In genomic region chr14:78676457-78676856, GRCm38 (mm10) we compare ENCODE assay signal across 13 mouse cellular contexts. TPM values are rescaled to one million over a fixed set of nuclear protein-coding genes. Genes with fewer than 3 reads are reported as not detected.
A peak's percentile ranks its signal among the peaks of the same experiment; 100 is the strongest.
DNase-seq lines count a peak whose midpoint lies in the region; ATAC-seq lines count a peak whose summit lies in the region.
"Had no signal": no experiment of that assay in that cellular context is flagged by ENCODE, and none has a peak within 500 bp of the region (broad histone marks: within the 10 kb centered on the region; RNA-seq: fewer than 3 reads in every experiment).

No protein-coding gene starts in this region.

- no peaks in the 10 kb centered on the region for H3K27me3 ChIP-seq in hindbrain, embryonic 13.5 days
- H3K27me3 ChIP-seq in hindbrain, embryonic 14.5 days (ENCODE audit: control insufficient read depth, insufficient read depth, low read length) = no peaks in the 10 kb centered on the region
- H3K27me3 ChIP-seq: heart, embryonic 12.5 days; limb, embryonic 12.5 days; midbrain, embryonic 12.5 days; stomach, embryonic 15.5 days had no signal

- DNase-seq in cerebellum, postnatal 14 days = peak; percentile 39 to 52
- no peak for DNase-seq in cerebellum, adult 11 months
- DNase-seq in hindbrain, embryonic 14.5 days (ENCODE audit: low spot score) = no peak
- DNase-seq in lung, postnatal 36 days = peak; percentile 31
- no peak for DNase-seq in lung, postnatal 10 days
- peak; percentile 21 for DNase-seq in skeletal muscle tissue, adult 2 months (ENCODE audit: low read depth, low spot score)
- no peak for DNase-seq in MN1 (ENCODE audit: low spot score)

- no peaks in the 10 kb centered on the region for H3K9me3 ChIP-seq in hindbrain, embryonic 13.5 days
- no peaks in the 10 kb centered on the region for H3K9me3 ChIP-seq in hindbrain, embryonic 14.5 days (ENCODE audit: control insufficient read depth, low read length)
- H3K9me3 ChIP-seq: heart, embryonic 12.5 days; limb, embryonic 12.5 days; midbrain, embryonic 12.5 days; stomach, embryonic 15.5 days had no signal

- H3K4me2 ChIP-seq in hindbrain, embryonic 13.5 days = no peak overlapping the region
- H3K4me2 ChIP-seq in hindbrain, embryonic 14.5 days (replicated peaks) = no peak overlapping the region
- H3K4me2 ChIP-seq: heart, embryonic 12.5 days; limb, embryonic 12.5 days; midbrain, embryonic 12.5 days; stomach, embryonic 15.5 days had no signal

- no peaks in the 10 kb centered on the region for H3K36me3 ChIP-seq in hindbrain, embryonic 13.5 days
- no peaks in the 10 kb centered on the region for H3K36me3 ChIP-seq in hindbrain, embryonic 14.5 days (replicated peaks; ENCODE audit: control insufficient read depth, insufficient read depth)
- H3K36me3 ChIP-seq: heart, embryonic 12.5 days; limb, embryonic 12.5 days; midbrain, embryonic 12.5 days; stomach, embryonic 15.5 days had no signal

- H3K27ac ChIP-seq in hindbrain, embryonic 13.5 days = no peak overlapping the region
- no peak overlapping the region for H3K27ac ChIP-seq in hindbrain, embryonic 14.5 days
- H3K27ac ChIP-seq: limb, embryonic 12.5 days; midbrain, embryonic 12.5 days; stomach, embryonic 15.5 days had no signal

- WGBS in hindbrain, embryonic 13.5 days = 75% methylated on average over 6 of the region's 6 CpGs
- 63% methylated on average over 6 of the region's 6 CpGs for WGBS in hindbrain, embryonic 14.5 days

- 0 out of 2 replicates have a peak, but pooled peaks have one; percentile 44 for ATAC-seq in hindbrain, embryonic 13.5 days (ENCODE audit: low FRiP score)
- no peak for ATAC-seq in hindbrain, embryonic 14.5 days (ENCODE audit: low FRiP score)
- ATAC-seq: activated CD4-positive, CD25-positive, alpha-beta regulatory T cell, adult 4 months had no signal

- no peak overlapping the region for H3K4me3 ChIP-seq in hindbrain, embryonic 13.5 days
- H3K4me3 ChIP-seq in hindbrain, embryonic 14.5 days (replicated peaks; ENCODE audit: low read length) = no peak overlapping the region
- H3K4me3 ChIP-seq: heart, embryonic 12.5 days; limb, embryonic 12.5 days; midbrain, embryonic 12.5 days; stomach, embryonic 15.5 days had no signal

- no peak overlapping the region for H3K9ac ChIP-seq in hindbrain, embryonic 13.5 days
- H3K9ac ChIP-seq in hindbrain, embryonic 14.5 days = no peak overlapping the region
- H3K9ac ChIP-seq: heart, embryonic 12.5 days; limb, embryonic 12.5 days; midbrain, embryonic 12.5 days; stomach, embryonic 15.5 days had no signal

- H3K4me1 ChIP-seq in hindbrain, embryonic 13.5 days (replicated peaks) = peaks cover 18% of the 10 kb centered on the region
- H3K4me1 ChIP-seq in hindbrain, embryonic 14.5 days (replicated peaks; ENCODE audit: control insufficient read depth, insufficient read depth, low read length) = peaks cover 7% of the 10 kb centered on the region; the same call in 1 of the 2 replicates

RNA-seq across cellular contexts. Expression of gene Dgkh, which starts 56.1 kb away (rescaled TPM):
- 2.3 and 2.9 TPM in 2 replicates for polyA plus RNA-seq in hindbrain, embryonic 13.5 days (2015; fragmentation: Nextera tagmentation; extraction: Ambion mirVana)
- polyA plus RNA-seq in hindbrain, embryonic 14.5 days (2014; fragmentation: Nextera tagmentation; extraction: Ambion mirVana) = 4.0 and 4.1 TPM in 2 replicates

Comparison
In these comparisons a context has a peak if more than half of its experiments do, and no peak if none do; other contexts are left out.
1. DNase-seq: peak in cerebellum, postnatal 14 days (2 of 2), lung, postnatal 36 days (single experiment) and skeletal muscle tissue, adult 2 months (single experiment); none in cerebellum, adult 11 months (single experiment), hindbrain, embryonic 14.5 days (single experiment), lung, postnatal 10 days (single experiment) and MN1 (single experiment).